Mouse (Mus musculus): Measurements from ENCODE around the gene Cd8a.

The Cd8a gene

DNA sequence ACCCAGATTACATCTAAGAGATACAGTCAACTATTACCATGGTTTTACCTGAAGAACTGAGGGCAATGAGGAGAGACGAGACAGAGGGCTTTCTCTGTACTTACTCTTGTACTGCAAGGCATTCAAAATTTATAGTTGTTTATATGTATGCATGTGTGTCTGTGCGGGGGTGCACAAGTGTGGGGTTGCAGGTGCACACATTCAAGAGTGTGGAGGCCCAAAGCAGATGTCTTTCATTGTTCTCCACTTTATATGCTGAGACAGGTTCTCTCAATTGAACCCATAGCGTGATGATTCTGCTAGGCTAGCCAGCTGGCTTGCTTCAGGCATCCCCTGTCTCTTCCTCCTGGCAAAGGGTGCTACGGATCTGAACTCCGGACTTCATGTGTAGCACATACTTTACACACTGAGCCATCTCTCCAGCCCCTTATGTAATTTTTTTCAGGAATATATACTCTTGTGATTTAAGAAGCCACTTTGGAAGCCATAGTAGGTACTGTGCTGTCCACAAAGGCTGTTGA lies 2.1 kb upstream of the Cd8a start:
- no peak for DNase-seq (ENCODE audit: low read depth, low spot score)

DNA sequence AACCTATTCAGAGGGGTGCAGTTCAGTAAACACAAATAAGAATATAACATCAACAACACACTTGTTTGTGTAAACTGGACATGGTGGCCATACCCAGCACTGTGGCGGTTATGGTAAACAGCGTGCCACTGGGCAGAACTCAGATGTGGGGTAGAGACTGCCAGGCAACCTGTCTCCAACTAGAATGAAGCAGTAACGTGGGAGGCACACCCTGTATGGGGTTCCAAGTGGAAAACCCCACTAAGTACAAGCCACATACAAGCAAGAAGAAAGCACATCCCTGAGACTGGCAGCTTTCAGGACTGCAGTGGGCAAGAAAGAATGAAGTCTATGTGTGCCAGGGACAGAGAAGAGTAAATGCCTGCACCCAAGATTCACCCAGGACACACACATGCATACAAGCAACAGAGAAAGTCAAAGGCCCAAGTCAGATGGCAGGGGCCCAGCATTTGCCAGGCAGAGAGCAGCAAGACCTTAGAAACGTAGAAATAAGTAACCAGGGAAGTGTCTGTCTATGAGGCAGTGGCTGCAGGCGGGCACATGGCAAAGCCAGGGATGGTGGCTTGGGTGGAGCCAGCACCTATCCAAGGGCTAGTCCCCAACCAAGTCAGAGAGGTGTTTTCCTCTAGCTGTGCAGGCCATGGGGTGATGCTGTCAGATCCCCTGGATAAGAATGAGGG lies 1.0 kb upstream of the Cd8a start:
- no peak for DNase-seq (ENCODE audit: low read depth, low spot score)

DNA sequence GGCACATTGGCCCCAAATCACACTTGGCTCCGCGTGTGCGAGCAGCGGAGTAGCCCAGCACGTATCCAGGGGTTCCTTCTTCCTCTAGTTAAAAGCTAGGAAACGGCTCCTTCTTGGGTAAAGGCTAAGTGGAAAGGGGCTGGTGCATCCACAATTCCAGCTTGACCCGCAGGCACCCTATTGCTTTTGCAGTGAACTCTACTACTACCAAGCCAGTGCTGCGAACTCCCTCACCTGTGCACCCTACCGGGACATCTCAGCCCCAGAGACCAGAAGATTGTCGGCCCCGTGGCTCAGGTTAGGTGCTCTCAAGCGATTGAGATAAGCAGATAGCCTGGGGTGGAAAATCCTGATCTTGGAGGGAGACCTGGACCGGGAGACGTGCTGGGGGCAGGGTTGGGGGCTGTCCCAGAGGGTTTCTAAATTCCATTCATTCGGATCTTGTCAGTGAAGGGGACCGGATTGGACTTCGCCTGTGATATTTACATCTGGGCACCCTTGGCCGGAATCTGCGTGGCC lies 1.1 kb downstream of the Cd8a start:
- no peak for DNase-seq (ENCODE audit: low read depth, low spot score)

DNA sequence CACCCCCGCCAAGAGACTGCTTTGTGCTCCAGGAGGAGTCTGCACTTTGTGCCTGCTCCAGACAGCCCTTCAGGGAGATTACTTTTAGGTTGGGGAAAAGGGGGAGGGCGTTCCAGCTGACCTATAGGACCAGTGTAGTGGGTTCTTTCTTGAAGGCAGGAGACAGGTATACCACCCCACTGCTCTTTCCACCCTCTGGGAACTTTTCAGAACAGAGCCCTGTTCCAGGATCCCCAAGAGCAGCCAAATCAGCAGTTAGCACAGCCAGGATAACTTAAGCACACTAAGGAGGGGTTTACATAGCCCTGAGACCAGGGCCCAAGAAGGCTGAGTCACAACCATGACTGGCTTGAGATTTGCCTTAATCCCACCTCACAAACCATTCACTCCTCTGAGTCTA lies 1.7 kb downstream of the Cd8a start:
- no peak for DNase-seq (ENCODE audit: low read depth, low spot score)

DNA sequence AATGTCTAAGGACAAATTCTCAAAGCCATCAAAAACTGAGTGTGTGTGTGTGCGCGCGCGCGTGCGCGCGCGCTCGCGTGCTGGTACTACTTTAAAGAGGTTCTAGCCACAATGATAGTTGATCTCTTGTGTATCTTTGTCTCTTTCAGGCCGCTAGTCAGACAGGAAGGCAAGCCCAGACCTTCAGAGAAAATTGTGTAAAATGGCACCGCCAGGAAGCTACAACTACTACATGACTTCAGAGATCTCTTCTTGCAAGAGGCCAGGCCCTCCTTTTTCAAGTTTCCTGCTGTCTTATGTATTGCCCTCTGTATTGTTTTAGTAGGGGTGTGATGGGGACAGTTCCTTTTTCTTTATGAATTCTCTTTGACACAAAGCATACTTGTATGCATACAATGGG lies 3.5 kb downstream of the Cd8a start:
- DNase-seq (ENCODE audit: low read depth, low spot score), result no peak

DNA sequence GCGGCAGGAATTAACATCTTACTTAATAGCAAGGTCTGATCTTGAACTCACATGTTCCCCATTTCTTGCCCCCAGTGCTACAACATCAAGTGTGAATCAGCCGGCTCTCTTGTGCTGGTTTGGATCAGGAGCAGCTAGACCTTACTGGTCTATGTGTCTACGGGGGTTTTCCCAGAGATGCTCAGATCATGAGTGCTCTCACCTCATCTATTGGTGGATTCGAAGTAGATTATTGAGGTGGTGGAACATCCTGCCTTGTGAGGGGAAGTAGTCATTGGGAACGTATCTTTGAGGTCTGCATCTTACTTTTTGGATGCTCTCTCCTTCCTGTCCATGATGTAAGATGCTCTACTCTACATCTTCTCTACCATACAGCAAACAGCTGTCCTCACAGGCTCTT lies 8.4 kb downstream of the Cd8a start:
- DNase-seq (ENCODE audit: low read depth, low spot score), result no peak

DNA sequence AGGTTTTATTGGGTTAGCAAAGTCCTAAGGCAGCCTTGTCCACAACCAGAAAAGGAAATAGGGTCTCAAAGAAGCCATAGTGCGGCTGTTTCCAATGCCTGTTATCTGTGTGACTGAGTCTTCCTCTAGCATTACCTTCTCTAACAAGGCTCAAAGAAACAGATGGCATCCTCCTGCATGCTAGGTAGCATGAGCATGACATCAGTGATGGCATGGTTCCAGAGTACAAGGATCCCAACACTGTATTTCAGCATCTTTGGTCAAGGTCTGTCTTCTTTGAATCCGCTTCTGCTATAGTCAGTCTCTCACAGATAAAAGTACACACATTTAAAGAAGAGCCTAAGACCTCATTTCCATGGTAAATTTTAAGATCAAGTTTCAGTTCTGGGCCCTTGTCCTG lies 17.3 kb downstream of the Cd8a start:
- no peak for DNase-seq (ENCODE audit: low read depth, low spot score)

DNA sequence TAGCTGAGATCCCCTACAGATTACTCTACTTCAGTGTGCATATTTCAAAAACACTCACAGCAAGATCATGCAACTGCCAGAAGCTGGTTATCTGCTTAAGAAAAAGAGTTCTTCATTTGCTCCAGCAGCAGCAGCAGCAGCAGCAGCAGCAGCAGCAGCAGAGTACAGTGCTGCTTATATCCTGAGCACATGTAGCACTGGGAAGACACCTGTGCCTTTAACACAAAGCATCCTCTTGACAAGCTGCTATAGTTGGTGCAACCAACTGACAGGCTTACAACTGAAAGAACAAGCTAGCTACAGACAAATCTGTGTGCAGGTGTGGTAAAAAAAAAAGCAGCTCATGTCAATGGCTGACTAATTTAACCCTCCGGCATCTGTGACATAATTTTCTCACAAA lies 22.8 kb downstream of the Cd8a start:
- DNase-seq (ENCODE audit: low read depth, low spot score), result no peak

DNA sequence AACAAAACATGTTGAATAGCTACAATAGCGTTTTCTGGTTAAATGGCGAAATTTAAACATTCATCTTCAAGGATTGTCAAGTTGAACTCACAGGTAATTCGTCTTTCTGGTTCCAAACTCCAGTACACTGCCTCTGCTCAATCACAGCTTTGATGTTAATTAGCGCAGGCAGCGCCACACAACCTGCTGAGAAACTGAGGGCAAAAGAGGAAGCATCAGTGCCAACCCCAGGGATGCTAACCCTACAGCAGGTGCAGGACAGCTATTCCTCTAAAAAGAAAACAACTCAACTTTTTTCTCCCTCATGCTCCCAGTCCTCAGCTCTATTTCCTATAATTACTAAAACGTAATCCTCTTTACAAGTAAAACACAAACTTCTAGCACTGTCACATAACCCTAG lies 23.5 kb downstream of the Cd8a start:
- DNase-seq (ENCODE audit: low read depth, low spot score), result no peak

DNA sequence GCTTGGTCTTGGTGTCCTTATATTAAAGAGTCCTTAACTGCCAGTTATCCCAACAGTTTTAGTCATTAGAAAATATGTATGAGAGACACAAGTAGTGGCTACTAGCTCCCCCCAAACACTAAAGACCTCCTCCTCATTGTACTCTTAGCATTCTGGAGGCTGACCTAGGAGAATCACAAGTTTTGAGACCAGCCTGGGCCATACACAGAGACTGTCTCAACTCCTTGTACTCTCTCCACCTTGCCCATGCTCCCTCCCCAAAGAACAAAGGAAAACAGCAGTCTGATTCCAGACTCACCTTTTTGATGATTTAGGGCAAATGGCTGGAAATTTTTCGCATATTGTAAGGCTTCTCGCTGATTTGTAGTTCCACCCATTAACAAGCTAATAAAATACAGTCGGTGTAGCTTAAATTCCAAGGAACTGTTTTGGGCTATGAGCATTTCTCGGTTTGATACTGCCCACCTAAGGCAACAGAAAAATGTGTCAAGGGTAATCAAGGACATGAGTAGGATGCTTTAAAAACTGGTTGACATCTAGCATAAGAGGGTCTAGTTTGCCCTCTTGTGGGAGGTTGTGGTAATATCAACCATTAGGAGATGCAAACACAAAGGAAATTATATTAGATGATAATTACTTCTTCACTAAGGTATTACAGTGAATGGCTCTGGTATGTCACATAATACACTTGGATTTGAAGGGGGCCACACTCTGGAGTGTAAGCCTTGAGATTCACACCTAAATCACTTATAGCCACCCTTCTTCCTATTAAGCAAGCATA lies 25.8 kb downstream of the Cd8a start:
- DNase-seq (ENCODE audit: low read depth, low spot score), result no peak

DNA sequence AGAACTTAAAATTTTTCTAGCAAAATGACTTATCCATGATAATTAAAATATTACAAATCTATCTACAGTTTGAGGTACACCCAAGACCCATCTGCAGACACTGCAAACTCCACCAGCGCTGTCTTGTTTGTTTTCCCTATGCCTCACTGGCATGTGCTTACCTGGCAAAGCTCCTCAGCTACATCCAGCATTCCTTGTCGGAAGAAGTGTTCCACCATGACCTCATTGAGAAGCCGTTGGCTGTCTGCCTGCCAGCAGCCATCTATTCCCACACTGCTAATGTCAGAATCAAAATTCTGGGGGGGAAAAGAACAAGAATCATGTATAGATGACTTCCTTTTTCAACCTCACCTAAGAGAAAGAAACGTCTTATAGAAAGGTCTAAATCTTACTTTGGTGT lies 41.4 kb downstream of the Cd8a start:
- peak; percentile 19 for DNase-seq (ENCODE audit: low read depth, low spot score)

DNA sequence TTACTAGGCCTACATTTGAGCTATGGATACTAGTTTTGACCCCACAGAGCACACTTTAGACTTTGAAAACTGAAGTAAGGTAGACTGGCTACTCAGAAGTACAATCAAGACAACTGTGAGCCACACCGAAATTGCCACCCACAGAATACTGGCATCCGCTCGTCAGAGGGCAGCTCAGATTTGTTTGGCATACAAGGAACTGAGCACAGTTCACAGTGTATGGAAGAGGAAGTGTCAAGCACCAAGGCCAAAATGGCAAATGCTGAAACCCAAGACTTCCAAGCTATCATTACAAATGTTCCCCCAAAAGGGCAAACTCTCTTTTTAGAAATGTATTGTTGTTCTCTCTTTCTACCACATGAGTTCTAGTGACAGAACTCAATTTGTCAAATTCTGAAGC lies 42.2 kb downstream of the Cd8a start:
- peak; percentile 18 for DNase-seq (ENCODE audit: low read depth, low spot score)

DNA sequence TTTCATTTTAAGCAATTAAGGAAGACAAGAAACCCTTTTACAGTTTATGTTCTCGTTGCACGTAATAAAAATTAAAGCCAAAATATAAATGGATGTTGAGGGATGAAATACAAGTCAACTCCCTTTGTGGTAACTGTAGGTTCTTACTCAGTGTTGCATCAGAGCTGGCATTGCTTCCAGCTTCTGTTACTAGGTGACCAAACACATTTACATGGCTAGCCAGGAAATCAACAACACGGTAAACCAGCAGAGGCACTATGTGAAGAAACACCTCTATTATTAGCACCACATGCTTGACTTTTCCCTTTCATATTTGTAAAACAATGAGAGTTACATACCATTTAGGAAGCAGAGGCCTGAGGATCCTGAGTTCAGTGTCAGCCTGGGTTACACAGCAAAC lies 45.6 kb downstream of the Cd8a start:
- peak; percentile 61 for DNase-seq (ENCODE audit: low read depth, low spot score)

DNA sequence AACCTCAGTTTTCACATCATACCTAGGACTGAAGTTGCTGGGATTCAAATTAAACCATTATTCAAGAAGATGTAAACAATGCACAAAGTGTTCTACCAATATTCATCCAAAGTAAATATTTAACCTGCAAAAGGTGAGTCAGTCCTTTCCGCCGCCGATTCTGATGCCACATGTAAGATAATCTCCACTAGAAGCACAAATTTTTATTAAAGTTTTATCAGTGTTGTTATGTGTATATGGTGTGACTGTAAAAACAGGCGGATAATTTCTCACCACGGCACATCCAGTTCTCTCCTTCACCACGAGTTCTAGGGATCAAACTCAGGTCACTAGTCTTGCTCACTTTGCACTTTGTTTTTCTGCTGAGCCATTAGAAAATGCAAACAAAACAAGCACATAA lies 47.6 kb downstream of the Cd8a start:
- no peak for DNase-seq (ENCODE audit: low read depth, low spot score)

DNA sequence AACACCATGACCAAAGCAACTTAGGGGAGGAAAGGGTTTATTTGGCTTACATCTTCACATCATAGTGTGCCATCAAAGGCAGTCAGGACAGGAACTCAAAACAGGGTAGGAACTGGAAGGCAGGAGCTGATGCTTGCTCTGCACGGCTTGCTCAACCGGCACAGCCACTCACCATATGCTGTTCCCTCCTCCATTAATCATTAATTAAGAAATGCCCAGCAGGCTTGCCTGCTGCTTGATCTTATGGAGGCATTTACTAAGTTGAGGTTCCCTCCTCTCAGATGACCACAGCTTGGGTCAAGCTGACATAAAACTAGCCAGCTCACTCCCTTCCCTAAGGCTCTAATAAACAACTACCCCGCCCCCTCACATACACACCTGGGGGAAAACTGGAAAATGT lies 48.9 kb downstream of the Cd8a start:
- no peak for DNase-seq (ENCODE audit: low read depth, low spot score)

DNA sequence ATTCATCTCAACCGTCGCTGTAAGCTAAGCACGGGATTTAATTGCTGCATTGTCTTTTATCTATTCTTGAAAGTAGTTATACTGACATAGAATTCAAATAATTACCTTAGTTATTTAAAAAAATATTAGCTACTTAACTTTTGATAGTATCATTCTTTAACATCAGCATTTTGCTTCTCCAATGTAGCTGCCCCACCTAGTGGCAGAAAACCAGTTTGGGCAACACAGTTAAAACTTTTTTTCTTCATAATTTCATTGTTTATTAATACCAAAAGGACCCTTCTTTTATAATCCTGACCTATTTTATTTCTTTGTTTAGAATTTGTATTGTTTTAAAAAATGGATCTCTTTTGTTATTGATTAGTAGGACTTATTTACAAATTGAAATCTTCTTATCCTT lies 49.9 kb downstream of the Cd8a start:
- DNase-seq (ENCODE audit: low read depth, low spot score), result no peak

DNA sequence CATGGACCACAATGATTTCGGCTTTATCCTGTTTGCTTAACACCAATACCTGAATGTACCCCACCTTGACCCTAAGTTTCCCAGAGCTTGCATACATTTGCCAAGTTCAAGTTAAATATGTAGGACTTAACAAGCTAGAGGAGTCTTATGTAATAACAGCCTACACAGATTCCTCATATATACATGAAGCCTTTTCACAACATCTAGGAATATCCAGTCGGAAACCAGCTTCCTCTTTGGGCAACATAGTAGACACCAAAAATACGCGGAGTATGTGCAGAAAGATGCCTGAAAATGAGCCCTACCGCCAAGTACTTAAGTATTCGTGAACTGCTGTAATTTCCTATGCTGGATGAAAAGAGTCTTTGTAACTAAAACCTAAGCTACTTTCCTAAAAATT lies 52.5 kb downstream of the Cd8a start:
- DNase-seq (ENCODE audit: low read depth, low spot score), result no peak

DNA sequence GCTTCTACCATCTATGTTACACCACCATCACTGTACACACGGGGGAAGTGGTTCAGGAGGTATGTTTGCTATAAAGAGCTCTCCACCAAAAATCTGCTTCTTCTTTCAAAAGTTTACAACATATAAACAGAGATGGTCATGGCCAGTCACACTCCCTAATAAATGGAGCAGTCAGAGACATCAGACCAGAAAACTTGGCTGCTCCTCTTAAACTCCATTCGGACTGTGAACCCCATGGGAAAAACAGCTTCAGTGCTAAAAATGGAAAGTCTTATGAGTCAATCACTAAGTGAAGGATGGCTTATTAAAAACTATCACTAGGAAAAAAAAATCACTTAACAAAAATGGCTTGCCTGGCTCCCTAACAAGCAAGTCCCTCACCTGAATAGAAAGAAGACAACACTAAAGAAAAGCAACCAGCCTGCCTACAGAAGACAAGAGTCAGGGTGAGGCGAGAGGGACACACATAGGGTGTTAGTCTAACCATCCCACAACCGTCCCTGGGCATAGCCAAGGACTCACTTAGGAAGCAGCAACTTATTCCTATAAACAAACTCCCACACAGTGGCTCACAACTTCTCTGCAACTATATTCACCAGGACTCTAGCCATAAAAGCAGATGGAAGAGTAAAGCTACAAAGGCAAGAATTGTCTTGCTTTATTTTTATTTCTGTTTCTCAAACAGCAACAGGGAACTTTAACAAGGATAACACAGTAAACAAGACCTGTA lies 54.9 kb downstream of the Cd8a start:
- DNase-seq (ENCODE audit: low read depth, low spot score), result no peak
